ENCODE assay signal across 21 mouse cellular contexts in the genomic region with DNA sequence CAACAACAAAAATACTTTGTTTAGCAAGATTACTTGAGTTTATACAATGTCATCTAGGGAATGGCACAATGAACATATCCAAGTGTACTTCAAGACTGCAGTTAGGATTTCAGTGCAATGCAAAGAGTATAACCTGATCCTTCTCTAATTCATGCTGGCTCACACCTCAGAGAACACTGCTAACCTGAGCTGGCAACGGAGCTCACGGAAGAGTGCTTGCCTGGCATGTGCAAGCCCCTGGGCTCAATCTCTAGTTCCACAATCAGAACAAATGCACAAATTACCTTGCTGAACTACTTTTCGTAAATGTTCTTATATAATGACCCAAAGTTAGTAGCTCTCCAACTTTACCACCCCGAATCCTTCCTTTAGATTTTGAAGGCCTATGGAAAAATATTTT.
DNase-seq lines count a peak whose midpoint lies in the region; ATAC-seq and TF ChIP-seq lines count a peak whose summit lies in the region.
"Had no signal": no experiment of that assay in that cellular context is flagged by ENCODE, and none has a peak within 500 bp of the region (broad histone marks: within the 10 kb centered on the region; RNA-seq: fewer than 3 reads in every experiment).

No protein-coding gene starts in this region.

- H3K36me3 ChIP-seq in embryonic facial prominence, embryonic 14.5 days (ENCODE audit: control insufficient read depth, insufficient read depth, low read length): no peaks in the 10 kb centered on the region
- no peaks in the 10 kb centered on the region for H3K36me3 ChIP-seq in embryonic facial prominence, embryonic 10.5 days (replicated peaks)
- H3K36me3 ChIP-seq in kidney, embryonic 15.5 days: no peaks in the 10 kb centered on the region
- no peaks in the 10 kb centered on the region for H3K36me3 ChIP-seq in liver, postnatal 0 days (replicated peaks; ENCODE audit: insufficient read depth, low read length)
- H3K36me3 ChIP-seq: forebrain, embryonic 15.5 days; G1E; heart, embryonic 10.5 days had no signal

- DNase-seq in embryonic facial prominence, embryonic 14.5 days (ENCODE audit: low spot score): peak; percentile 26
- no peak for DNase-seq in embryonic facial prominence, embryonic 10.5 days (ENCODE audit: low spot score)
- peak; percentile 59 for DNase-seq in kidney, postnatal 14 days
- no peak for DNase-seq in liver, postnatal 0 days
- no peak for DNase-seq in lung, adult 18-20 months
- no peak for DNase-seq in left cerebral cortex, adult 18-20 months (ENCODE audit: low spot score in 2 of 2)
- no peak for DNase-seq in left cerebral cortex, postnatal 14 days (ENCODE audit: low spot score in 2 of 2)
- DNase-seq: adrenal gland, adult 8-10 months; adrenal gland, postnatal 36 days; B cell, adult 2 months; cerebellum, adult 2 months; cerebellum, postnatal 10 days; gastrocnemius, postnatal 36 days; heart, adult 11 months; heart, postnatal 10 days; heart, postnatal 4 days had no signal

- H3K9ac ChIP-seq in embryonic facial prominence, embryonic 14.5 days (ENCODE audit: low read depth, low read length): no peak overlapping the region
- no peak overlapping the region for H3K9ac ChIP-seq in kidney, embryonic 15.5 days
- no peak overlapping the region for H3K9ac ChIP-seq in liver, postnatal 0 days (replicated peaks)
- H3K9ac ChIP-seq: forebrain, embryonic 15.5 days had no signal

- no peaks in the 10 kb centered on the region for H3K27me3 ChIP-seq in embryonic facial prominence, embryonic 14.5 days (replicated peaks; ENCODE audit: control insufficient read depth, insufficient read depth, low read length)
- H3K27me3 ChIP-seq in embryonic facial prominence, embryonic 10.5 days (replicated peaks; ENCODE audit: low read depth, poor library complexity, severe bottlenecking): no peaks in the 10 kb centered on the region
- no peaks in the 10 kb centered on the region for H3K27me3 ChIP-seq in kidney, embryonic 15.5 days
- no peaks in the 10 kb centered on the region for H3K27me3 ChIP-seq in liver, postnatal 0 days (ENCODE audit: insufficient read depth, low read length)
- H3K27me3 ChIP-seq: forebrain, embryonic 15.5 days had no signal

- no peaks in the 10 kb centered on the region for H3K9me3 ChIP-seq in embryonic facial prominence, embryonic 14.5 days (ENCODE audit: control insufficient read depth, low read length)
- no peaks in the 10 kb centered on the region for H3K9me3 ChIP-seq in embryonic facial prominence, embryonic 10.5 days
- no peaks in the 10 kb centered on the region for H3K9me3 ChIP-seq in kidney, embryonic 15.5 days (replicated peaks)
- no peaks in the 10 kb centered on the region for H3K9me3 ChIP-seq in liver, postnatal 0 days (ENCODE audit: low read length)
- H3K9me3 ChIP-seq: forebrain, embryonic 15.5 days; G1E; heart, embryonic 10.5 days had no signal

- peak; percentile 71; the same call in 1 of the 2 replicates for ATAC-seq in embryonic facial prominence, embryonic 14.5 days (ENCODE audit: low read depth)
- ATAC-seq in kidney, embryonic 15.5 days (replicated peaks; ENCODE audit: low FRiP score): peak; percentile 88
- ATAC-seq in liver, postnatal 0 days: no peak
- ATAC-seq: CD4-positive, CD25-positive, alpha-beta regulatory T cell, adult 4 months; forebrain, embryonic 15.5 days had no signal

- 79% methylated on average over 4 of the region's 4 CpGs for WGBS in embryonic facial prominence, embryonic 14.5 days
- WGBS in embryonic facial prominence, embryonic 10.5 days: 88% methylated on average over 4 of the region's 4 CpGs
- 55% methylated on average over 4 of the region's 4 CpGs for WGBS in kidney, embryonic 15.5 days
- WGBS in liver, postnatal 0 days (ENCODE audit: insufficient replicate concordance): 71% methylated on average over 4 of the region's 4 CpGs

- no peak overlapping the region for H3K4me3 ChIP-seq in embryonic facial prominence, embryonic 14.5 days (ENCODE audit: low read depth, low read length)
- H3K4me3 ChIP-seq in embryonic facial prominence, embryonic 10.5 days: no peak overlapping the region
- no peak overlapping the region for H3K4me3 ChIP-seq in kidney, embryonic 15.5 days (replicated peaks)
- no peak overlapping the region for H3K4me3 ChIP-seq in liver, postnatal 0 days (ENCODE audit: low read depth, low read length)
- H3K4me3 ChIP-seq: forebrain, embryonic 15.5 days; heart, embryonic 10.5 days had no signal

- no peak overlapping the region for H3K27ac ChIP-seq in embryonic facial prominence, embryonic 14.5 days (replicated peaks; ENCODE audit: low read depth, low read length)
- no peak overlapping the region for H3K27ac ChIP-seq in embryonic facial prominence, embryonic 10.5 days (replicated peaks)
- no peak overlapping the region for H3K27ac ChIP-seq in kidney, embryonic 15.5 days
- H3K27ac ChIP-seq in liver, postnatal 0 days (ENCODE audit: low read depth): no peak overlapping the region
- H3K27ac ChIP-seq: forebrain, embryonic 15.5 days; heart, embryonic 10.5 days had no signal

- intact Hi-C loops in left cerebral cortex, postnatal 14 days (cut with DNase I): no loop called here

- no peak for TF ChIP-seq CTCF in liver, postnatal 0 days (IDR thresholded peaks at IDR 0.05; ENCODE audit: low read depth)

- H3K4me1 ChIP-seq in embryonic facial prominence, embryonic 14.5 days (ENCODE audit: control insufficient read depth, insufficient read depth, low read length): no peaks in the 10 kb centered on the region
- no peaks in the 10 kb centered on the region for H3K4me1 ChIP-seq in embryonic facial prominence, embryonic 10.5 days
- no peaks in the 10 kb centered on the region for H3K4me1 ChIP-seq in kidney, embryonic 15.5 days
- H3K4me1 ChIP-seq in liver, postnatal 0 days (ENCODE audit: insufficient read depth): no peaks in the 10 kb centered on the region
- H3K4me1 ChIP-seq: forebrain, embryonic 15.5 days; heart, embryonic 10.5 days had no signal

- TF ChIP-seq EP300 in liver, postnatal 0 days (IDR thresholded peaks at IDR 0.05; ENCODE audit: low read depth): no peak

- no peak overlapping the region for H3K4me2 ChIP-seq in embryonic facial prominence, embryonic 14.5 days (ENCODE audit: low read depth, low read length)
- H3K4me2 ChIP-seq in kidney, embryonic 15.5 days: no peak overlapping the region
- no peak overlapping the region for H3K4me2 ChIP-seq in liver, postnatal 0 days (ENCODE audit: low read depth, low read length)
- H3K4me2 ChIP-seq: forebrain, embryonic 15.5 days had no signal

Comparison
In these comparisons a context has a peak if more than half of its experiments do, and no peak if none do; other contexts are left out.
1. DNase-seq: peak in embryonic facial prominence, embryonic 14.5 days (single experiment) and kidney, postnatal 14 days (single experiment); none in embryonic facial prominence, embryonic 10.5 days (single experiment), liver, postnatal 0 days (single experiment), lung, adult 18-20 months (0 of 2), left cerebral cortex, adult 18-20 months (0 of 2) and left cerebral cortex, postnatal 14 days (0 of 2).